In the genomic region with DNA sequence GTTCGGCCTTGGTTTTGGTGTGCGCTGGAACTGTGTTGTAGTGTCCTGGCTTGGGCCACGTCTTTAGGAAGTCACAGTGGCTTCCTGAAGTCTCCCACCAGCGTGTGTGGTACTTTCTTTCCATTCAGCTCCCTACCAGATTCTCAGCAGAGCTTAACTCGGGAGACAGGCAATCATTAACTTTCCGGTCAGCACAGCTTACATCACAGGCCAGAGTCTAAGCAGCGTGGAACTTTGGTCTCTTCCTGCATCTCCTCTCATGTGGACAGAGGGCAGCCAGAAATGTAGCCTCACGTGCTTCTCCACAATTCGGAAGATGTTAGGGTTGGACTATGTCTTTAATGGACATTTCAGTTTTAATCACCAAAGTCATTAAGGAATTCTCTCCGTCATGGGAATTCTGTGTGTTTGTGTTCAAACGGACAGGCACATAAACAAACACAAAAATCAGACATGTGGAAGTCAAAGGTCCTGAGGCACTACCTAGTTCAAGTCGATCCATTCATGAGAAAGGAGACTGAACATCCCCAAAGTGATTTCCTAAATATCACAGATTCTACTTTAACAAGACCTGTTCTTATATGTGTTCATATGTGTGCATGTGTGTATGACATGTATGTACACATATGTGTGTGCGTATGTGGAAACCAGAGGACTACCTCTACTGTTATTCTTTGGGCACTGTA, we compare ENCODE assay signal across 14 mouse cellular contexts. TPM values are rescaled to one million over a fixed set of nuclear protein-coding genes. Genes with fewer than 3 reads are reported as not detected.
A peak's percentile ranks its signal among the peaks of the same experiment; 100 is the strongest.
DNase-seq lines count a peak whose midpoint lies in the region; ATAC-seq and TF ChIP-seq lines count a peak whose summit lies in the region.
"Had no signal": no experiment of that assay in that cellular context is flagged by ENCODE, and none has a peak within 500 bp of the region (broad histone marks: within the 10 kb centered on the region; RNA-seq: fewer than 3 reads in every experiment).

No protein-coding gene starts in this region.

- ATAC-seq in intestine, embryonic 16.5 days = peak; percentile 99
- peak; percentile 96 for ATAC-seq in kidney, embryonic 16.5 days (ENCODE audit: low FRiP score, low TSS enrichment)
- ATAC-seq in liver, embryonic 11.5 days (replicated peaks; ENCODE audit: low FRiP score) = peak; percentile 82
- ATAC-seq in stomach, embryonic 14.5 days (ENCODE audit: insufficient number of reproducible peaks, insufficient read depth, low FRiP score, low read depth) = peak; percentile 69; the same call in 1 of the 2 replicates
- no peak for ATAC-seq in heart, embryonic 12.5 days (ENCODE audit: insufficient number of reproducible peaks, low FRiP score)
- ATAC-seq: inflammation-experienced regulatory T-cells, adult 6 months; lung, postnatal 0 days had no signal

- TF ChIP-seq POLR2A in thymus, adult 2 months (IDR thresholded peaks at IDR 0.05; ENCODE audit: control insufficient read depth, extremely low read depth, insufficient read depth, low read length, poor library complexity) = no peak

- peaks cover 6% of the 10 kb centered on the region; the same call in 1 of the 2 replicates for H3K36me3 ChIP-seq in intestine, embryonic 16.5 days (ENCODE audit: control insufficient read depth, insufficient read depth, low read length)
- H3K36me3 ChIP-seq in kidney, embryonic 16.5 days (ENCODE audit: insufficient read depth, low read length) = peaks cover 6% of the 10 kb centered on the region; the same call in 1 of the 2 replicates
- no peaks in the 10 kb centered on the region; the same call in 1 of the 2 replicates for H3K36me3 ChIP-seq in liver, embryonic 11.5 days (ENCODE audit: control insufficient read depth, insufficient read depth, low read length)
- no peaks in the 10 kb centered on the region for H3K36me3 ChIP-seq in stomach, embryonic 14.5 days (ENCODE audit: control insufficient read depth, insufficient read depth, low read length)
- no peaks in the 10 kb centered on the region for H3K36me3 ChIP-seq in heart, embryonic 12.5 days
- H3K36me3 ChIP-seq in thymus, adult 2 months (ENCODE audit: control insufficient read depth, insufficient read depth, low read length) = no peaks in the 10 kb centered on the region
- H3K36me3 ChIP-seq: embryonic facial prominence, embryonic 12.5 days; heart, embryonic 13.5 days; neural tube, embryonic 13.5 days had no signal

- H3K27me3 ChIP-seq in intestine, embryonic 16.5 days (replicated peaks; ENCODE audit: control insufficient read depth, insufficient read depth, low read length) = no peaks in the 10 kb centered on the region
- no peaks in the 10 kb centered on the region for H3K27me3 ChIP-seq in kidney, embryonic 16.5 days (ENCODE audit: insufficient read depth, low read length)
- H3K27me3 ChIP-seq in liver, embryonic 11.5 days (replicated peaks; ENCODE audit: control insufficient read depth, insufficient read depth, low read length) = no peaks in the 10 kb centered on the region
- no peaks in the 10 kb centered on the region for H3K27me3 ChIP-seq in stomach, embryonic 14.5 days (ENCODE audit: control insufficient read depth, insufficient read depth, low read length)
- no peaks in the 10 kb centered on the region for H3K27me3 ChIP-seq in heart, embryonic 12.5 days (replicated peaks)
- no peaks in the 10 kb centered on the region for H3K27me3 ChIP-seq in thymus, adult 2 months (ENCODE audit: control insufficient read depth, insufficient read depth, low read length)
- H3K27me3 ChIP-seq: embryonic facial prominence, embryonic 12.5 days; heart, embryonic 13.5 days; neural tube, embryonic 13.5 days had no signal

- H3K27ac ChIP-seq in intestine, embryonic 16.5 days (ENCODE audit: low read length) = peak overlapping the region; percentile 89
- H3K27ac ChIP-seq in kidney, embryonic 16.5 days (ENCODE audit: low read length) = peak overlapping the region; percentile 63
- peak overlapping the region; percentile 83 for H3K27ac ChIP-seq in liver, embryonic 11.5 days (ENCODE audit: low read depth, low read length)
- no peak overlapping the region for H3K27ac ChIP-seq in stomach, embryonic 14.5 days (ENCODE audit: low read length)
- no peak overlapping the region for H3K27ac ChIP-seq in heart, embryonic 12.5 days (ENCODE audit: poor library complexity, severe bottlenecking)
- no peak overlapping the region for H3K27ac ChIP-seq in thymus, adult 2 months (ENCODE audit: control insufficient read depth, insufficient read depth, low read length)
- H3K27ac ChIP-seq: embryonic facial prominence, embryonic 12.5 days; heart, embryonic 13.5 days; neural tube, embryonic 13.5 days had no signal

- DNase-seq in liver, embryonic 11.5 days (ENCODE audit: low spot score) = no peak
- no peak for DNase-seq in thymus, adult 2 months
- no peak for DNase-seq in layer of hippocampus, postnatal 10 days (ENCODE audit: low spot score in 2 of 2)
- no peak for DNase-seq in frontal cortex, adult 2 months (ENCODE audit: extremely low spot score in 1 of 2, low spot score in 1 of 2)

- peaks cover 10% of the 10 kb centered on the region; the same call in 1 of the 2 replicates for H3K9me3 ChIP-seq in intestine, embryonic 16.5 days (ENCODE audit: control insufficient read depth, low read length)
- H3K9me3 ChIP-seq in kidney, embryonic 16.5 days (ENCODE audit: low read length) = peaks cover 7% of the 10 kb centered on the region
- H3K9me3 ChIP-seq in liver, embryonic 11.5 days (ENCODE audit: control insufficient read depth, low read length) = peaks cover 8% of the 10 kb centered on the region
- H3K9me3 ChIP-seq in stomach, embryonic 14.5 days (ENCODE audit: control insufficient read depth, low read depth, low read length) = peaks cover 5% of the 10 kb centered on the region; the same call in 1 of the 2 replicates
- peaks cover 9% of the 10 kb centered on the region for H3K9me3 ChIP-seq in heart, embryonic 12.5 days (replicated peaks)

- H3K4me3 ChIP-seq in intestine, embryonic 16.5 days (ENCODE audit: low read length) = peak overlapping the region; percentile 23
- no peak overlapping the region for H3K4me3 ChIP-seq in kidney, embryonic 16.5 days (ENCODE audit: low read length)
- H3K4me3 ChIP-seq in liver, embryonic 11.5 days (ENCODE audit: low read depth, low read length) = no peak overlapping the region
- no peak overlapping the region for H3K4me3 ChIP-seq in stomach, embryonic 14.5 days (ENCODE audit: low read depth, low read length)
- H3K4me3 ChIP-seq in heart, embryonic 12.5 days = no peak overlapping the region
- H3K4me3 ChIP-seq in thymus, adult 2 months (ENCODE audit: control insufficient read depth, insufficient read depth, low read length) = no peak overlapping the region
- H3K4me3 ChIP-seq: embryonic facial prominence, embryonic 12.5 days; heart, embryonic 13.5 days; neural tube, embryonic 13.5 days had no signal

- no peak for TF ChIP-seq CTCF in thymus, adult 2 months (IDR thresholded peaks at IDR 0.05; ENCODE audit: borderline replicate concordance, control insufficient read depth, extremely low read depth, insufficient read depth, low read length, poor library complexity)

- peak overlapping the region; percentile 50; the same call in 1 of the 2 replicates for H3K9ac ChIP-seq in intestine, embryonic 16.5 days (ENCODE audit: low read depth, low read length)
- no peak overlapping the region for H3K9ac ChIP-seq in kidney, embryonic 16.5 days (replicated peaks; ENCODE audit: low read length)
- no peak overlapping the region for H3K9ac ChIP-seq in liver, embryonic 11.5 days (ENCODE audit: low read depth, low read length)
- no peak overlapping the region for H3K9ac ChIP-seq in stomach, embryonic 14.5 days (replicated peaks; ENCODE audit: low read depth, low read length)
- no peak overlapping the region for H3K9ac ChIP-seq in heart, embryonic 12.5 days
- H3K9ac ChIP-seq: embryonic facial prominence, embryonic 12.5 days; heart, embryonic 13.5 days; neural tube, embryonic 13.5 days had no signal

- H3K4me1 ChIP-seq in intestine, embryonic 16.5 days (ENCODE audit: control insufficient read depth, insufficient read depth, low read length) = 0 out of 2 replicates have a peak, but pooled peaks cover 2% of the 10 kb centered on the region
- H3K4me1 ChIP-seq in kidney, embryonic 16.5 days (ENCODE audit: insufficient read depth, low read length) = peaks cover 6% of the 10 kb centered on the region; the same call in 1 of the 2 replicates
- no peaks in the 10 kb centered on the region for H3K4me1 ChIP-seq in liver, embryonic 11.5 days (replicated peaks; ENCODE audit: control insufficient read depth, insufficient read depth, low read length)
- no peaks in the 10 kb centered on the region for H3K4me1 ChIP-seq in stomach, embryonic 14.5 days (ENCODE audit: control insufficient read depth, insufficient read depth, low read length)
- H3K4me1 ChIP-seq in heart, embryonic 12.5 days (replicated peaks) = no peaks in the 10 kb centered on the region
- H3K4me1 ChIP-seq in thymus, adult 2 months (replicated peaks; ENCODE audit: control insufficient read depth, insufficient read depth, low read length) = no peaks in the 10 kb centered on the region
- H3K4me1 ChIP-seq: embryonic facial prominence, embryonic 12.5 days; heart, embryonic 13.5 days; neural tube, embryonic 13.5 days had no signal

- WGBS in intestine, embryonic 16.5 days = 52% methylated on average over 13 of the region's 13 CpGs
- 73% methylated on average over 13 of the region's 13 CpGs for WGBS in kidney, embryonic 16.5 days
- 72% methylated on average over 13 of the region's 13 CpGs for WGBS in liver, embryonic 11.5 days
- 69% methylated on average over 13 of the region's 13 CpGs for WGBS in stomach, embryonic 14.5 days
- 81% methylated on average over 13 of the region's 13 CpGs for WGBS in heart, embryonic 12.5 days
- WGBS in thymus, adult 2 months = 95% methylated on average over 13 of the region's 13 CpGs

- H3K4me2 ChIP-seq in intestine, embryonic 16.5 days (ENCODE audit: low read depth, low read length) = peak overlapping the region; percentile 41; the same call in 1 of the 2 replicates
- H3K4me2 ChIP-seq in kidney, embryonic 16.5 days (replicated peaks; ENCODE audit: low read depth, low read length) = no peak overlapping the region; the same call in 1 of the 2 replicates
- peak overlapping the region; percentile 12; the same call in 1 of the 2 replicates for H3K4me2 ChIP-seq in liver, embryonic 11.5 days
- no peak overlapping the region for H3K4me2 ChIP-seq in stomach, embryonic 14.5 days (replicated peaks; ENCODE audit: low read depth, low read length)
- H3K4me2 ChIP-seq in heart, embryonic 12.5 days = no peak overlapping the region
- H3K4me2 ChIP-seq: embryonic facial prominence, embryonic 12.5 days; heart, embryonic 13.5 days; neural tube, embryonic 13.5 days had no signal

RNA-seq across cellular contexts. Expression of gene 0610040J01Rik, which starts 35.5 kb away (rescaled TPM):
- polyA plus RNA-seq in intestine, embryonic 16.5 days (2015; fragmentation: Nextera tagmentation; extraction: Ambion mirVana) = 48.4 and 51.9 TPM in 2 replicates
- polyA plus RNA-seq in kidney, embryonic 16.5 days (2015; fragmentation: Nextera tagmentation; extraction: Ambion mirVana) = 63.1 and 66.3 TPM in 2 replicates
- polyA plus RNA-seq in liver, embryonic 11.5 days (2014; fragmentation: Nextera tagmentation; extraction: Ambion mirVana) = 11.8 and 15.4 TPM in 2 replicates
- 28.0 and 28.7 TPM in 2 replicates for polyA plus RNA-seq in stomach, embryonic 14.5 days (2014; fragmentation: Nextera tagmentation; extraction: Ambion mirVana)
- 0.60 and 0.87 TPM in 2 replicates for polyA plus RNA-seq in heart, embryonic 12.5 days (2016; fragmentation: Nextera tagmentation; extraction: Ambion mirVana)
- 1.2 and 1.8 TPM in 2 replicates for polyA plus RNA-seq in thymus, adult 2 months (2012; rRNA removed)
- 1 to 10 TPM; 7.4 TPM for total RNA-seq in layer of hippocampus, postnatal 10 days (2021)
- 7.7 and 8.1 TPM in 2 replicates for polyA plus RNA-seq in frontal cortex, adult 2 months (2012; rRNA removed)
- total RNA-seq: hematopoietic stem cell, adult 5-6 weeks had no signal
- polyA plus RNA-seq: inflammation-experienced regulatory T-cells, adult 6 months had no signal

Comparison
In these comparisons a context has a peak if more than half of its experiments do, and no peak if none do; other contexts are left out.
1. H3K27ac ChIP-seq: peak in intestine, embryonic 16.5 days (single experiment), kidney, embryonic 16.5 days (single experiment) and liver, embryonic 11.5 days (single experiment); none in stomach, embryonic 14.5 days (single experiment), heart, embryonic 12.5 days (single experiment) and thymus, adult 2 months (single experiment).
2. H3K4me2 ChIP-seq: peak in intestine, embryonic 16.5 days (single experiment) and liver, embryonic 11.5 days (single experiment); none in kidney, embryonic 16.5 days (single experiment), stomach, embryonic 14.5 days (single experiment) and heart, embryonic 12.5 days (single experiment).